Mouse (Mus musculus) stomach, adult 2 months (tissue): ENCODE measurements around the gene Ctsm. TPM values are rescaled to one million over a fixed set of nuclear protein-coding genes. Genes with fewer than 3 reads are reported as not detected.

Experiments used
- polyA plus RNA-seq: library from polyadenylated mRNA; depleted of rRNA; stranded (reverse); fragments of >200 nt; gene quantifications from 2 replicates; pipeline ENCODE4 v1.2.3, GENCODE M21; 2012; rRNA removed

Ctsm gene
- not detected in 2 replicates for polyA plus RNA-seq

DNA sequence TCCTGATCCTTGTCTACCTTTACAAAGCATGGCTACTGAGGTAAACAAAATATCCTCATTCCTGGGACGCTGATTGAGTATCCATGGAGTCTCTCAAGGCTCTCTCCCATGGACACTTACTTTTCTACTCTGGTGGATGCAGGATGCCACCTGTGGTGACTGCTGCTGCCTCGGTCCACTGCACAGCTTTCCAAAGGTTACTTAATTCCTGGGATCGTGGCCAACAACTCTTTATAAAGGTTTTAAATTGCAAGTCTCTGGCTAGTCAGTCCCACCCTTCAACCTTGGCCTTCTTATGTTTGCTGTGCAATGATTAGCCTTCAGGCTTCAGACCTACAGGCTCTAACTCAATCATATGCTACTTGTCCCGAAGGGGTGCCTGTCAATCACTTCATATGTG, at the start of gene Ctsm:
Gene Ctsm, minus strand, starts transcription at position 209 of the 400 bp plus-strand sequence.

DNA sequence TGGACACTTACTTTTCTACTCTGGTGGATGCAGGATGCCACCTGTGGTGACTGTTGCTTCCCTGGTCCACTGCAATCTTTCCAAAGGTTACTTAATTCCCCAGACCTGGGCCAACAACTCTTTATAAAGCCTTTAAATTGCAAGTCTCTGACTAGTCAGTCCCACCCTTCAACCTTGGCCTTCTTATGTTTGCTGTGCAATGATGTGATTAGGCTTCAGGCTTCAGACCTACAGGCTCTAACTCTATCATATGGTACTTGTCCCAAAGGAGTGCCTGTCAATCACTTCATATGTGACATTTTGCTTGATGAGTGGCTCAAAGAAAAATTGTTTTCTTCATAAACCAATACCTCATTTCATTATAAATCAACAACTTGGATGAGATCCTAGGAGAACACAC, 28.4 kb upstream of the Ctsm start, which contains the start of gene Cts3:
Gene Cts3, minus strand, starts transcription at position 101 of the 400 bp plus-strand sequence.

DNA sequence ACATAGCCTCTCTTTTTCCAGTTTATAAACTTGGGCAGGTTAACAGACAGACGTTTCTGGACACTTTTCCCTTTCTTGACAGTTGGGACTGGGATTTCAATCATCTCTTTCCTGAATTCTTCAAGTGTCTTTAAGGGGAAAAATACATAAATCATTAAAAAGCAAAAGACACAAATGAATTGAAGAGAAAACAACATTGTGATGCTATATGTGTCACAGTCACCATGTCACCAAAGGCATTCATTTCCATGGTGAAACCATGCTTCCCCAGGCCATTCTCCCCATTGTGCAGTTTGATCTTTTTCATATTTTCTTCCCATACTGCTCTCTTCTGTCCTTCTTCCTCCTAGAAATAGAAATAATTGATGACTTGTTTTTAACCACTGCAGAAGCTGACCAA, 26.4 kb upstream of the Ctsm start, which contains the start of gene Gm49352:
Gene Gm49352, minus strand, starts transcription at position 101 of the 400 bp plus-strand sequence.

Other genes with a start within 250 kb of the Ctsm start
- gene Cts7, start 183.6 kb downstream of the Ctsm start, polyA plus RNA-seq: not detected in 2 replicates
- not detected in 2 replicates for gene Gm49352, start 26.3 kb upstream of the Ctsm start, polyA plus RNA-seq
- not detected in 2 replicates for gene Cts3, start 28.3 kb upstream of the Ctsm start, polyA plus RNA-seq